Mouse (Mus musculus) adrenal gland, postnatal 10 days (tissue): ENCODE results near the gene Cxcr5. TPM values are rescaled to one million over a fixed set of nuclear protein-coding genes. Genes with fewer than 3 reads are reported as not detected.
"Not testable (repeated sequence)": the region's sequence is repeated elsewhere in the genome, so short reads cannot be mapped to it uniquely, and the experiment has no call there.

Experiments used
- DNase-seq: peaks from one replicate; pipeline ENCODE4 v3.0.0; 2021; ENCODE audit warnings: mixed read lengths
- total RNA-seq, 2 experiments: library from RNA; stranded (reverse); gene quantifications; 2 replicates each; pipeline ENCODE4 v1.2.3; 2021

Cxcr5 gene
- total RNA-seq, 2 experiments from 2014 or later, result 1.0 to 1.4 TPM

- DNase-seq, result no peak
Observed at GRCm38 (mm10) chr9:44587262-44588160, 25.8 kb upstream of the Cxcr5 start.

GRCm38 (mm10) chr9:44586640-44587261 lies 25.1 kb upstream of the Cxcr5 start:
- no peak for DNase-seq

GRCm38 (mm10) chr9:44582390-44582789 lies 20.7 kb upstream of the Cxcr5 start:
- no peak for DNase-seq

GRCm38 (mm10) chr9:44581423-44581822 lies 19.7 kb upstream of the Cxcr5 start:
- no peak for DNase-seq

GRCm38 (mm10) chr9:44580085-44580484 lies 18.4 kb upstream of the Cxcr5 start:
- no peak for DNase-seq

GRCm38 (mm10) chr9:44579392-44579791 lies 17.7 kb upstream of the Cxcr5 start:
- no peak for DNase-seq

GRCm38 (mm10) chr9:44576046-44576445 lies 14.4 kb upstream of the Cxcr5 start:
- DNase-seq, result not testable (repeated sequence)

GRCm38 (mm10) chr9:44575095-44575494 lies 13.4 kb upstream of the Cxcr5 start:
- no peak for DNase-seq

GRCm38 (mm10) chr9:44573306-44573705 lies 11.6 kb upstream of the Cxcr5 start:
- DNase-seq, result no peak

GRCm38 (mm10) chr9:44570939-44571382 lies 9.3 kb upstream of the Cxcr5 start:
- no peak for DNase-seq

- DNase-seq, result no peak
Observed at GRCm38 (mm10) chr9:44568083-44568455, 6.4 kb upstream of the Cxcr5 start.

- DNase-seq, result no peak
Observed at GRCm38 (mm10) chr9:44567338-44568082, 5.8 kb upstream of the Cxcr5 start.

GRCm38 (mm10) chr9:44565367-44565766 lies 3.7 kb upstream of the Cxcr5 start:
- DNase-seq, result no peak

GRCm38 (mm10) chr9:44562936-44563335 lies 1.3 kb upstream of the Cxcr5 start:
- no peak for DNase-seq

- peak; percentile 51 for DNase-seq
Observed at GRCm38 (mm10) chr9:44552161-44552560, 9.5 kb downstream of the Cxcr5 start.

- no peak for DNase-seq
Observed at GRCm38 (mm10) chr9:44551138-44551537, 10.5 kb downstream of the Cxcr5 start.

- no peak for DNase-seq
Observed at GRCm38 (mm10) chr9:44548412-44549152, 13.1 kb downstream of the Cxcr5 start.

- DNase-seq, result no peak
Observed at GRCm38 (mm10) chr9:44544986-44545385, 16.7 kb downstream of the Cxcr5 start.

- no peak for DNase-seq
Observed at GRCm38 (mm10) chr9:44542364-44542763, 19.3 kb downstream of the Cxcr5 start.

- DNase-seq, result no peak
Observed at GRCm38 (mm10) chr9:44540676-44541075, 21.0 kb downstream of the Cxcr5 start.

- no peak for DNase-seq
Observed at GRCm38 (mm10) chr9:44539816-44540421, 21.8 kb downstream of the Cxcr5 start.
